Mouse (Mus musculus): ENCODE measurements around the gene Sgip1. TPM values are rescaled to one million over a fixed set of nuclear protein-coding genes. Genes with fewer than 3 reads are reported as not detected.

Gene Sgip1
- polyA plus RNA-seq, 1 experiment from 2014 or later: 42.4 TPM

DNA sequence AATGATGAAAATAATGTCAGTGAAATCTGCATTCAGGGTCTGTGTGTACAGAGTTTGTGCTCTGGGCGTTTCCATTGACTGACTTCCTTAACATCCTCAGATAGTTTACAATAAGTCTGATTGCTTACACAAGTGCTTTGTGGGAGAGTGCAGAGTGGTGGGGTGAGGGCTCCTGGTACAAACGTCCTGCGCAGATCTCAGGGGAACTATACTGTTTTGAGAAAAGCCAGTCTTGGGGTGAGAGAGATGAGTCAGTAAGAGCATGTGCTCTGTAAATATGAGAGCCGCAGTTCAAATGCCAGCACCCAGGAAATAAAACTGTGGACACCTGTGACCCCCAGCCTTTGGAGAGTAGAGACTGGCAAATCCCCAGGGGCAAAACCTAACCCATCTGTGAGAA is 80.7 kb downstream of the Sgip1 start:
- Histone ChIP-seq H3K9ac (no peak overlapping the region), H3K36me3 (no peaks in the 10 kb centered on the region), H3K27me3 (no peaks in the 10 kb centered on the region), H3K4me3 (no peak overlapping the region), H3K27ac (no peak overlapping the region), H3K4me1 (no peaks in the 10 kb centered on the region), H3K4me2 (replicated peaks) (no peak overlapping the region), H3K9me3 (replicated peaks) (no peaks in the 10 kb centered on the region)
- 76% methylated on average over 4 of the region's 4 CpGs for WGBS
- no peak for ATAC-seq (ENCODE audit: low FRiP score)

DNA sequence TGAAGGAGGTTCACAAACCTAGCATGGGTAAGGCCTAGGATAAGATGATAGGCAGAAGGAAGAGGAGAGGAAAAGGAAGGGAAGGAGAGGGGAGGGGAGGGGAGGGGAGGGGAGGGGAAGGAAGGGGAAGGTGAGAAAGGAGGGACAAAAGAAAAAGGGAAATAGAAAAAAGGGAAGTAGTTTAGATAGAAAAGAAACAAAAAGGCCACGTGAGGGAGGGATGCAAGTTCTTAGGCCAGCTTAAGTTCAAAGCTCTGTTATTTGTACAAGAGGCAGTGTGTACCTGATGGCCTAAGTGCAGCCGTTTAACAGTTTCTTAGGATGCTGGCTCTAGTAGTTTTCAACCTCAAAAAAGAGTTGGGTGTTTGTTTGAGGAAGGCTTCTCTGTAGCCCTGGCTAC is 83.4 kb downstream of the Sgip1 start:
- WGBS: 72% methylated on average over 2 of the region's 2 CpGs
- no peaks in the 10 kb centered on the region for H3K36me3 ChIP-seq
- no peak overlapping the region for H3K9ac ChIP-seq
- H3K4me1 ChIP-seq: no peaks in the 10 kb centered on the region
- H3K4me3 ChIP-seq: no peak overlapping the region
- H3K4me2 ChIP-seq (replicated peaks): no peak overlapping the region
- no peaks in the 10 kb centered on the region for H3K9me3 ChIP-seq (replicated peaks)
- ATAC-seq (ENCODE audit: low FRiP score): no peak
- H3K27me3 ChIP-seq: no peaks in the 10 kb centered on the region
- H3K27ac ChIP-seq: no peak overlapping the region

DNA sequence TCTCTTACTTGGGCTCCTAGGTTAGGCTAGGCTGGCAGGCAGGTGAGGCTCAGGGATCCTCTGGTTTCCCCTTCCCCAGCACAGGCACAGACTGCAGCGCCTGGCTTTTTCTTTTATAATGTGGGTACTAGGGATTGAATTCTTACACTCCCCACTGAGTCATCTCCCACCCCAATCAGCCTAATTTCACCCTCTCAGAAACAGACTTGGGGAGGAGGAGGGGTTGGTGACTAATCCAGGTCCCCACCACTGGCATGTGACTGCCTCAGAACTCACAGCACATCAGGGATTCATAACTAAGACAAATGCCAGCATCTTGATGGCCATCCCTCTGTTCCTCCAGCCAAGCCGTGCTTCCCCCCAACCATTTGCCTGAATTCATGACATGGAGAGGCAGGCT is 85.1 kb downstream of the Sgip1 start:
- no peak overlapping the region for H3K4me2 ChIP-seq (replicated peaks)
- H3K36me3 ChIP-seq: no peaks in the 10 kb centered on the region
- H3K9me3 ChIP-seq (replicated peaks): no peaks in the 10 kb centered on the region
- WGBS: 89% methylated on average over 2 of the region's 2 CpGs
- no peaks in the 10 kb centered on the region for H3K27me3 ChIP-seq
- no peak for ATAC-seq (ENCODE audit: low FRiP score)
- H3K4me1 ChIP-seq: no peaks in the 10 kb centered on the region
- no peak overlapping the region for H3K9ac ChIP-seq
- no peak overlapping the region for H3K27ac ChIP-seq
- H3K4me3 ChIP-seq: no peak overlapping the region

DNA sequence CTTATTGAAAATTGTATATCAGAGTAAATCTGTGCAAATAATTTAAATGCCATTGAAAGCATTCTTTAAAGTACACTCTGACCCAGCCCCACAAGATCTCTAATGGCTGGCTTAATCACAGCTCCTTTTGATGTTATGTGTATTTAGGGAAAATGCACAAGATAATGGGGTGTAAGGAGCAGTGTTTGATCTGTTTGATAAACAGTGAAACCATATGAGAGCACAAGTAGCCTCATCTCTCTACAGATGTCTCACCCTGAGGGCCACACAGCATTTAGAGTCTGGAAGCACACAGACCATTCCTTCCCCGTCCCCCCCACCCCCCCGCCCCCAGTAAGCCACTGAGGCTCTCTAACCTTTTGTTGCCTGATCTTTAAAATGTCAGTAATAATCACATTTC is 87.4 kb downstream of the Sgip1 start:
- Histone ChIP-seq H3K4me1 (no peaks in the 10 kb centered on the region), H3K4me3 (no peak overlapping the region), H3K4me2 (replicated peaks) (no peak overlapping the region), H3K9ac (no peak overlapping the region), H3K36me3 (no peaks in the 10 kb centered on the region), H3K9me3 (replicated peaks) (no peaks in the 10 kb centered on the region), H3K27ac (no peak overlapping the region), H3K27me3 (no peaks in the 10 kb centered on the region)
- ATAC-seq (ENCODE audit: low FRiP score): no peak
- 86% methylated on average over 2 of the region's 2 CpGs for WGBS

- H3K4me2 ChIP-seq (replicated peaks): no peak overlapping the region
- H3K36me3 ChIP-seq: no peaks in the 10 kb centered on the region
- no peaks in the 10 kb centered on the region for H3K4me1 ChIP-seq
- H3K27ac ChIP-seq: no peak overlapping the region
- H3K27me3 ChIP-seq: no peaks in the 10 kb centered on the region
- no peaks in the 10 kb centered on the region for H3K9me3 ChIP-seq (replicated peaks)
- no peak overlapping the region for H3K9ac ChIP-seq
- no peak for ATAC-seq (ENCODE audit: low FRiP score)
- no peak overlapping the region for H3K4me3 ChIP-seq
- 91% methylated on average over 1 of the region's 1 CpGs for WGBS
These were observed 92.1 kb downstream of the Sgip1 start for GRCm38 (mm10) chr4:102833191-102833590.

DNA sequence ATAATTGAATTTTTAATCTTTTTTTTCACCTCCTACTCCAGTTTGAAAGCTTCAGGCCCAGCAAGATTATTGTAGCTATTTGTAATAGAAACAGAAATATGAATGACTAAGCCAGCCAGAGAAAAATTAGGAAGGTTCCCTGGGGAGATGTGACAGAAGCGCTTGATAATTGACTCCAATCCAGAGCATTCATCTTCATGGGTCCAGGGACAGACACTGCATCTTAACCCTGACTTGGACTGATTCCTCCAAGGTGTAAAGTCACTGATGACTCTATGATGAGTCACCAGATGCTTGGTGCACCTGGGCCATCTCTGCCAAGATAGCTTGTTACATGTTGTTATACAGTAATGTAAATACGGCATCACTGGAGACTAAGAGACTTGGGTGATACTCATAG is 92.6 kb downstream of the Sgip1 start:
- Histone ChIP-seq H3K9ac (no peak overlapping the region), H3K4me2 (replicated peaks) (no peak overlapping the region), H3K27ac (no peak overlapping the region), H3K4me3 (no peak overlapping the region), H3K9me3 (replicated peaks) (no peaks in the 10 kb centered on the region), H3K4me1 (no peaks in the 10 kb centered on the region), H3K27me3 (no peaks in the 10 kb centered on the region), H3K36me3 (no peaks in the 10 kb centered on the region)
- WGBS: 73% methylated on average over 2 of the region's 2 CpGs
- ATAC-seq (ENCODE audit: low FRiP score): no peak

GRCm38 (mm10) chr4:102834710-102835109 is 93.6 kb downstream of the Sgip1 start:
- no peak overlapping the region for H3K4me2 ChIP-seq (replicated peaks)
- WGBS: 74% methylated on average over 1 of the region's 1 CpGs
- H3K4me3 ChIP-seq: no peak overlapping the region
- H3K27me3 ChIP-seq: no peaks in the 10 kb centered on the region
- H3K27ac ChIP-seq: no peak overlapping the region
- no peaks in the 10 kb centered on the region for H3K4me1 ChIP-seq
- H3K36me3 ChIP-seq: no peaks in the 10 kb centered on the region
- H3K9ac ChIP-seq: no peak overlapping the region
- no peaks in the 10 kb centered on the region for H3K9me3 ChIP-seq (replicated peaks)
- ATAC-seq (ENCODE audit: low FRiP score): no peak

DNA sequence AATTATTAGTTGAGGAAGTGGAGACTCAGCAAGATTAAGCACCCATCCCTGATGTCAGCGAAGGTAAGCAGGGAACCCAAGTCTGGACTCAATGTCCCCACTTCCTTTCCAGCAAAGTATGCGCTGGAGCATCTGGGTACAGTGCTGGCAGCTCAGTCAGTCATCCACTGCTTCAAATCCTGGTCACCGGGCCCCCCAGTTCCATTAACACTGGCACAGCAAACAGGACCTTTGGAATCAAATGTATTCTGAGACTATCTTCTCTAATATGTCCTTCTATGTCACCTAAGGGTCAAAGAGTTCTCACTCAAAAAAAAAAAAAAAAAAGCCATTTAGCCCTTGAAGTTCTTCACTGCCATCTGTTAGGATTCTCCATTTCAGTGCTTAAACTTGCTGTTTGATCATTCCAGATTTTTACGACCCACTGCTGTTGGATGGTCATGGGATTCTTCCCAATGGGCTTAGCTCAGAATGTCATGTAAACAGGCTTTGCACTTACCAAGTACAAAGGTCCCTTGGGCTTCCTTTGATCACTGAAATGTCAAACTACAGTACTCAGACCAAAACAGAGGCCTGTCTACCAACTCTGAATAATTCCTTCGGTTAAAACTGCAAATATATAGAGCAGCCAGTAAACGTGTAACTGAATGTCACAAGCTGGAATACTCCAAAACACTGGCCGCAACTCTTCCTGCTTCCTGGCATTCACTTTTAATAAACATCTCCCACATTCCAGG is 99.1 kb downstream of the Sgip1 start:
- H3K27ac ChIP-seq: no peak overlapping the region
- H3K36me3 ChIP-seq: no peaks in the 10 kb centered on the region
- no peaks in the 10 kb centered on the region for H3K27me3 ChIP-seq
- no peaks in the 10 kb centered on the region for H3K4me1 ChIP-seq
- ATAC-seq (ENCODE audit: low FRiP score): no peak
- no peak overlapping the region for H3K4me3 ChIP-seq
- no peak overlapping the region for H3K9ac ChIP-seq
- H3K4me2 ChIP-seq (replicated peaks): no peak overlapping the region
- 81% methylated on average over 7 of the region's 7 CpGs for WGBS
- no peaks in the 10 kb centered on the region for H3K9me3 ChIP-seq (replicated peaks)

DNA sequence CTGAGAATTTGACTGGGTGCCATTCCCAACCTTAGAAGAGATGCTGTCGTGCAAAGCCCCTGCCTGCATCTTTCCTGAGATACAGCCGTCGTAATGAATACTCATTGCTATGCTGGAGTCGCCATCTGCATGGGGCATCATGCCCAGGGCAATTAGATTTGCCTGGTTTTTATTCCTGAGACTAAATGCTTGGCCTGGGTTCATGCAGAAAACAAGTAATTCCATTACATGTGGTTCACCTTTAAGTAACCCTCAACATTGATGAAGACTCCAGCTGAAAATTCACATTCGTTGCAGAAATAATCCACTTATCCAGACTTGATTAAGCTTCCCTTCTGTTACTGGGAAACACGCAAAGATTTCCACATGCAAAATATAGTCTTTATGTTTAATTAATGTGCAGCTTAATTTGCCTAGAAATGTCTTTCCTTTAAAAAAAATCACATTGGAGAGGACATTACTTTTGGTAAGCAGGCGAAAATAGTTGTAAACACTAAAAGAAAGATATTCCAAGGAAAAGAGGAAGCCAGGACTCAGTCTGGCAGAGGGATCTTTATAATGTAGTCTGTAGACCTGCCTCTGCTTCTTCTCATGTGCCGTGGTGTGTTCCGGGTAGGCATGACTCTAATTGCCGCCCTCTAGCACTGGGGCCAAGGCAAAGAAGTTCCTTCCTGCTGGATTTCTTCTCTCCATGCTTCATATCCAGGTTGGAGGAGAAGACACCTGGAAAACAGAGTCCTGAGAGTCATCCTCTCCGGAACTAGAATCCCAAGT is 100.0 kb downstream of the Sgip1 start:
- Histone ChIP-seq H3K27me3 (no peaks in the 10 kb centered on the region), H3K4me3 (no peak overlapping the region), H3K9me3 (replicated peaks) (no peaks in the 10 kb centered on the region), H3K9ac (no peak overlapping the region), H3K4me1 (no peaks in the 10 kb centered on the region), H3K4me2 (replicated peaks) (no peak overlapping the region), H3K36me3 (no peaks in the 10 kb centered on the region), H3K27ac (no peak overlapping the region)
- WGBS: 83% methylated on average over 11 of the region's 11 CpGs
- no peak for ATAC-seq (ENCODE audit: low FRiP score)

DNA sequence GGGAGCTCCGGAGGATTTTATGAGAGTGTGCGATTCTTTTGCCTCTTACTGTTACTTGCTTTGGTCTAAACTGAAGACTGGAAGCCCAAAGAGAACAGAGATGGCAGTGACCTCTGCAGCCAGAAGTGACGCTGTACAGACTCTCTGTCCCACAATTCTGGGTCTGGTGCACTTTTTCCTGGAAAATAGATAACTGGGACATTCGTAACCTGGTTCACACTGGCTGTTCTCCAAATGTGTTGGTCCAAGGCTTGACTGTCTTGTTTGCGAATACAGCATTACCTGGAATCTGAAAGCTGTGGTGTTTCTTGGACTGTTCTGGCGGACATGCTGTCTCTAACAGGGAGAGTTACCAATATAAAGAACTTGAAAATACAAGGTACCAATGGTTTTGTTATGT is 109.4 kb downstream of the Sgip1 start:
- Histone ChIP-seq H3K4me2 (replicated peaks) (no peak overlapping the region), H3K27me3 (no peaks in the 10 kb centered on the region), H3K4me3 (no peak overlapping the region), H3K9ac (no peak overlapping the region), H3K4me1 (peaks cover 7% of the 10 kb centered on the region), H3K9me3 (replicated peaks) (no peaks in the 10 kb centered on the region), H3K36me3 (no peaks in the 10 kb centered on the region), H3K27ac (no peak overlapping the region)
- 96% methylated on average over 6 of the region's 6 CpGs for WGBS
- ATAC-seq (ENCODE audit: low FRiP score): no peak

- no peaks in the 10 kb centered on the region for H3K9me3 ChIP-seq (replicated peaks)
- H3K4me2 ChIP-seq (replicated peaks): no peak overlapping the region
- no peaks in the 10 kb centered on the region for H3K36me3 ChIP-seq
- no peak overlapping the region for H3K9ac ChIP-seq
- 67% methylated on average over 1 of the region's 1 CpGs for WGBS
- H3K27me3 ChIP-seq: no peaks in the 10 kb centered on the region
- ATAC-seq (ENCODE audit: low FRiP score): no peak
- no peak overlapping the region for H3K4me3 ChIP-seq
- H3K27ac ChIP-seq: no peak overlapping the region
- H3K4me1 ChIP-seq: peaks cover 11% of the 10 kb centered on the region
These were observed 110.1 kb downstream of the Sgip1 start for GRCm38 (mm10) chr4:102851161-102851560.

DNA sequence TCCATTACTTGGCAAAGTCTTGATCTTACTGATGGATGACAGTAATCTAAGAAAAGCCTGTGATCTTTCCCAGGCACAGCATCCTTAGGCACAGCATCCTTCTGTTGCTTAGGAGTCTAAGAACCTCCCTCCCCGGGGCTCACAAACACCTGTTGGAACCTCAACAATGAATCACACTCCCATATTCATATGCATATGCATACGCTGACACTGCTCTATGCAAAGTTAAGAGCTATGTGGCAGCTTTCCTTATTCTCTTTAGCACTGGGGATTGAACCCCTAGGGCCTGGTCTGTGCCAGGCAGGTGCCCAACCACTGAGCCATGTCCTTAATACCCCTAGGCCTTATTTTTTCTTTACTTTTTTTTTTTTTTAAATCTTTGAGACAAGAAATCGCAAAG is 111.2 kb downstream of the Sgip1 start:
- Histone ChIP-seq H3K36me3 (no peaks in the 10 kb centered on the region), H3K27ac (no peak overlapping the region), H3K4me2 (replicated peaks) (no peak overlapping the region), H3K4me1 (peaks cover 14% of the 10 kb centered on the region), H3K9ac (no peak overlapping the region), H3K4me3 (no peak overlapping the region), H3K27me3 (no peaks in the 10 kb centered on the region), H3K9me3 (replicated peaks) (no peaks in the 10 kb centered on the region)
- ATAC-seq (ENCODE audit: low FRiP score): no peak
- 78% methylated on average over 3 of the region's 3 CpGs for WGBS

- Histone ChIP-seq H3K9me3 (replicated peaks) (no peaks in the 10 kb centered on the region), H3K4me1 (peaks cover 14% of the 10 kb centered on the region), H3K36me3 (no peaks in the 10 kb centered on the region), H3K27me3 (no peaks in the 10 kb centered on the region), H3K4me3 (no peak overlapping the region), H3K4me2 (replicated peaks) (no peak overlapping the region), H3K9ac (no peak overlapping the region), H3K27ac (no peak overlapping the region)
- ATAC-seq (ENCODE audit: low FRiP score): no peak
- 81% methylated on average over 5 of the region's 5 CpGs for WGBS
These were observed 111.7 kb downstream of the Sgip1 start for GRCm38 (mm10) chr4:102852808-102853207.
